Mouse (Mus musculus) right cerebral cortex, postnatal 14 days (tissue): ENCODE data around the gene Prrc2a.

Experiments
- DNase-seq: peaks from one replicate; pipeline ENCODE4 v3.0.0; 2022

The Prrc2a gene

GRCm38 (mm10) chr17:35161421-35161820 is 3.3 kb downstream of the Prrc2a start:
- no peak for DNase-seq

GRCm38 (mm10) chr17:35159638-35160037 is 5.1 kb downstream of the Prrc2a start:
- DNase-seq, result no peak

GRCm38 (mm10) chr17:35158850-35159593 is 5.7 kb downstream of the Prrc2a start:
- DNase-seq, result no peak

GRCm38 (mm10) chr17:35157661-35158175 is 7.0 kb downstream of the Prrc2a start:
- DNase-seq, result no peak

- DNase-seq, result no peak
Measured at GRCm38 (mm10) chr17:35157254-35157653, 7.4 kb downstream of the Prrc2a start.

GRCm38 (mm10) chr17:35156461-35157200 is 8.1 kb downstream of the Prrc2a start:
- no peak for DNase-seq

GRCm38 (mm10) chr17:35155451-35155850 is 9.2 kb downstream of the Prrc2a start:
- DNase-seq, result no peak

- no peak for DNase-seq
Measured at GRCm38 (mm10) chr17:35154616-35155015, 10.1 kb downstream of the Prrc2a start.

- DNase-seq, result no peak
Measured at GRCm38 (mm10) chr17:35153931-35154330, 10.8 kb downstream of the Prrc2a start.

GRCm38 (mm10) chr17:35153077-35153476 is 11.6 kb downstream of the Prrc2a start:
- DNase-seq, result no peak

GRCm38 (mm10) chr17:35152121-35152520 is 12.6 kb downstream of the Prrc2a start:
- DNase-seq, result no peak

GRCm38 (mm10) chr17:35147922-35148639 is 16.6 kb downstream of the Prrc2a start:
- DNase-seq, result no peak

- DNase-seq, result no peak
Measured at GRCm38 (mm10) chr17:35147348-35147747, 17.3 kb downstream of the Prrc2a start.

- no peak for DNase-seq
Measured at GRCm38 (mm10) chr17:35146139-35146538, 18.6 kb downstream of the Prrc2a start.

- no peak for DNase-seq
Measured at GRCm38 (mm10) chr17:35141971-35142370, 22.7 kb downstream of the Prrc2a start.

GRCm38 (mm10) chr17:35140490-35140996 is 24.2 kb downstream of the Prrc2a start:
- DNase-seq, result no peak

GRCm38 (mm10) chr17:35139269-35139668 is 25.4 kb downstream of the Prrc2a start:
- no peak for DNase-seq

GRCm38 (mm10) chr17:35135591-35136320 is 28.9 kb downstream of the Prrc2a start:
- no peak for DNase-seq

- DNase-seq, result peak; percentile 96
Measured at GRCm38 (mm10) chr17:35134801-35135590, 29.7 kb downstream of the Prrc2a start, which contains the start of gene Bag6. TSS of gene Bag6 (plus strand) at chr17:35135178.

GRCm38 (mm10) chr17:35133517-35133916 is 31.2 kb downstream of the Prrc2a start:
- no peak for DNase-seq

GRCm38 (mm10) chr17:35132174-35132560 is 32.5 kb downstream of the Prrc2a start:
- no peak for DNase-seq
